Mouse (Mus musculus) heart, postnatal 4 days (tissue): ENCODE measurements around the gene Slc26a8. TPM values are rescaled to one million over a fixed set of nuclear protein-coding genes. Genes with fewer than 3 reads are reported as not detected.
"Not testable (repeated sequence)": the region's sequence is repeated elsewhere in the genome, so short reads cannot be mapped to it uniquely, and the experiment has no call there.

Experiments used
- DNase-seq: peaks from one replicate; pipeline ENCODE4 v3.0.0; 2021
- total RNA-seq, 2 experiments: library from RNA; stranded (reverse); gene quantifications; 2 replicates each; pipeline ENCODE4 v1.2.3; 2021

The Slc26a8 gene
- 1 to 10 TPM in 1 of 2 experiments, under 1 TPM in 1; 0.68 to 1.5 TPM for total RNA-seq

DNA sequence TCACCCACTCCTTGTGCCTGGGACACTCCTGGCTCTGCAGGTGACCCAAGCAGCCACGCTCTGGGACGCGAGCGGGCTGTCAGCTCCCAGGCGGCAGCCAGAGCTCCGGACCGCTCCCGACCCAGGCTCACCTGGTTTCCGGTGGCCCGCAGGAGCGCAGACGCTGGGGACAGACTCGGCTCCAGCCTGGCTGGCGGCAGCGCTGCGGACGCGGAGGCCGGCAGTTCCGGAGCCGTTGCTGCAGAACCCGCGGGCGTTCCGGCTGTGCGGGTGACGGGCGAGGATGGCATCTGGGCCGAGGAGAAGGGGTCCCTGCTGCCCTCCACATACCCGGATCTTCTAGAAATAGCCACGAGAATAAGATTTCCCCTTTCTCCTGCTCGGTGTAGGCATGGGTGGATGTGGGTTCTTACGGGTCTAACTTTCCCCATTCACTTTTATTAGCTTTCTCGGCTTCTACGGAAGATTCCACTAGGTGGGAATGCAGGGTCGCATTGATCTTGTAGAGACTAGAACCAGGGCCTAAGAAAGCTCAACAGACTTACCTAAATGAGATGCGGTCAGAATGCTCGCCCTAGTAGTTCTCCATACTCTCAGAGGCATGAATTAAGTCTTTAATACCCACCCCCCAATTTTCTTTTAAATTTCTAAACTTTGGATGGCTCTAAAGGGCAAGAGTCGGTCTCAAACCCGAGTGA, at the start of gene Slc26a8:
TSS of gene Slc26a8 (minus strand) at position 648 of the 698 bp plus-strand sequence.
- peak; percentile 36 for DNase-seq

DNA sequence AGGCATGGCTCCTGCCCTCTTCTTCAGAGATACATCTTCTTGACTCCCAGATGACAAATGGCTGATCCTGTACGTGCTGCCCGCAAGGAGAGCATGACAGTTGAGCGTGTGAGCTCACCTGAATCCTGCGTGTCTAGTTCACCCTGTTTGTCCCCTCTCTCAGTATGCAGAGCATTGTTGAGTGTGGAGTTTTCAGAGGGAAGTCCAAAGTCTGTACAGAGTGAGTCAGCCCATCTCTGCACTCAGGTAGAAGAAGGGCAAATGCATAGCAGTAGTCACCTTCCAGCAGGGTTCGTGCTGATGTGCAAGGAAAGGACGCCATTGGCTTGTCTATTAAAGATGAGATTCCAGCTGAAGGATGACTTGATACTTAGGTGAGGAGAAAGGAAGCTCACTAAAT, 49.2 kb upstream of the Slc26a8 start:
- DNase-seq: no peak

DNA sequence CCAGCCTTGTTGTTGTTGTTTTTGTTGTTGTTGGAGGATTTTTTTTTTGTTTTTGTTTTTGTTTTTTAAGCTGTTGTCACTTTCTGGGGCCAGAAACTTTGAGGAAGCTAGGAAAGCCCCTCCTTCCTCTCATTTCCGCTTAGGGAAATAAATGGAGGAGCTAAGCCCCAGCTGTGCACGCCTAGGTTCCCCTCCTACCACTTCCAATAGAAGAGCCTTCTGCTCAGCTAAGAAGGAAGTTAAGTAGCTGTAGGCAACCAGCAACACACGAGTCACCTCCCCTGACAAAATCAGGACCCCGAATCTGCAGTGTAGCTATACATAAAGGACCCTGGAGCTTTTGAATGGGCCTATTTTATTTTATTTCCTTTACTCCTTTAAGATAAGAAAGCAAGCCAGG, 47.9 kb upstream of the Slc26a8 start:
- DNase-seq: no peak

DNA sequence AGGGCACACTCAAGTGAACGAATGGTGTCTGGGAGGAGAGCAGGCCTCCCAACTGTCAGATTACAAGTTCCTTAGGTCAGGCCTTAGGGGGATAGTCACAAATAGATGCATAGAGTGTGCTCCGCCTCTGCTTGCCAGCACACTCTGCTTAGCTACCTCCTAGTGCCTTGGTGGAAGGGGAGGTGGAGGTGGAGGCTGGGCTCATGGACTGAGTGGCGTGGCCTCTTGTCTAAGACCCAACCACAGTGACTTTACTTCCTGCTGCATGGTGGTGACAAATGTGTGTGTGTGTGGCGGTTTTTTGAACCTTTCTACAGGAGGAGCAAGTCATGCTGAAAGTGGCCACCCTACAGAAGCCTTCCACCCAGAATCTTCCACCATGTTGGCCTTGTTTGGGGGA, 46.5 kb upstream of the Slc26a8 start:
- DNase-seq: no peak

DNA sequence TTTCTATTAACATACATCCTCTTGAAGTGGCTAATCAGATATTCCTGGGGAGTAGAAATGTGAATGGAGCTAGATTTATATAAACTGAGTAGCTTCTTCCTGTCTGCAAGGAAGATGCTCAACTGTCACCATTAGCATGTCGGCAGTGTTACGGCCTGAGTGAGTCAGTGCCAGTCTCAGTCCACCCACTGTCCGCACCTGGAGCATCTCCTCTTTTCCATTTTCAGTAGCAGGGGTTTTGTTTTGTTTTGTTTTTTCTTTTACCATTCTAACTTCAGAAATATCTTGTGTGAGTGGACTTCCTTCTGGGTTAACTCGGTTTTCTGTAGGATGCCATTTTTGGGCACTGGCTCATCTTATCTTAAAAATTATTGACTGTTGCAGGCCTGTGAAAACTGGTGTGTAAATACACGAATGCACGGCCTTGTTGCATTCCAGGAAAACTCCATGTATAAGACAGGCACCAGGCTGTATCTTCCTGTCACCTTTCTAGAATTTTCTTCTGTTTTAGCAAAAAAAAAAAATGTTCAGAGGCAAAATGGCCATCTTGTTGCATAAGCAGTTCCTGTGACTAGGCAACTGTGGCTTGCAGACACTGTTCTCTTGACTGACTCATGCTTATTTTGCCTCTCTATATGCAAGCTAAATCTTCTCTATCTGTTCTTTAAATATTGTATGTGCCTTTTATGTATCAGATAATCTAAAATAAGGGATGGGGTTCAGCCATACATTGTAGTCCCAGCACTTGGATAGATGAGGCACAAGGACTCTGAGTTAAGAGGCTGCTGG, 45.5 kb upstream of the Slc26a8 start:
- DNase-seq: no peak

DNA sequence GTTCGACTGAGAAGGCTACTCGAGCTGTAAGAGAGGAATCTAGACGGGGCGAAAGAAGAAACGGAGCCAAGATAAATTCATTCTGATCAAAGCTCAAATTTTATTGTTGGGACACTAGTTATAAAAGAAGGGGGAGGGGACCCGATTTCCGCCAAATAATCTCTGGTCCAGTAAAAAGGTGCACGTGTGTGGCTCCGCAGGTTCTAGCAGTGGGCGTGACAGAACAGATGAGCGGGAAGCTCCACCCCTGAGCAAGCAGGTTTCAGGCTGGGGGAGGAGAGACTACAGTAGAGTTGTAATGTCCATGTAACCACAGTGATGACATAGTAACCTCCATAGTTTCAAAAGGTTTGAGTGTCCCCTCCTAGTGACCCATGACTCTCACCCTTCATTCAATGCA, 37.5 kb upstream of the Slc26a8 start:
- not testable (repeated sequence) for DNase-seq

DNA sequence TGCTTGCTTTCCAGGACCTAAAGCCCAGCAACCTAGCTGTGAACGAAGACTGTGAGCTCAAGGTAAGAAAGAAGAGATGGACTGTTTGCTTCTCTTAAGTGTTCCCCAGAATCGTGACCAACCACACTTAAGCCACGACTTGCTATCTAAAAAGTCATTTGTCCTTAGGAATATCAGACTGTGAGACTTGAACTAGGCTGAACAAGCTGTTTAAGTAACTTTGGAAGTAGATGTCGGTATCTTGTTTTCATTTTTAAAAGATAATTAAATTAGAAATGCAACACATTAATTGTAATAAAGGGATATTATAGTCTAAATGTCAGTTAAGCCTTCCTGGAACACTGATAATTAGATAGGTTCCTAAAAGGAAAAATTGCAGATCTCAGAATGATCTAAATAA, 35.8 kb upstream of the Slc26a8 start, which contains the start of gene AC170998.1:
TSS of gene AC170998.1 (plus strand) at position 301 of the 400 bp plus-strand sequence.
- DNase-seq: no peak

DNA sequence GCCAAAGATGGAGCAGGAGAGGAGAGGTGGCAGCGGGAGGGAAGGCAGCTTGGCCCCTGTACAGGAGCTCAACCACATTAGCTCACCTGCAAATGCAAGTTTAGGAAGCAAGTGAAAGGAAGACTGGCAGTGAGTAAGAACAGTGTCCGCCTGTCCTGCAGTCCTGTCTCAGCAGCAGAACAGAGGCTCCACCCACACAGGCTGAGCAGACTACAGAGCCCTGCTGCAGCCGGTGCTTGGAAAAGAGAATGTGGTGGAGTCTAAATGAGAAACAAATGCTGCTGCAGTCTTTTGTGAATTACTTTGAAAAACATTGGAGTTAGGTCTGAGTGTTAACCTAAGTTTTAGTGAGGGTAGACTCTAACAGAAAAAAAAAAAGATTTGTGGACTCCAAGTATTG, 27.5 kb upstream of the Slc26a8 start:
- no peak for DNase-seq

DNA sequence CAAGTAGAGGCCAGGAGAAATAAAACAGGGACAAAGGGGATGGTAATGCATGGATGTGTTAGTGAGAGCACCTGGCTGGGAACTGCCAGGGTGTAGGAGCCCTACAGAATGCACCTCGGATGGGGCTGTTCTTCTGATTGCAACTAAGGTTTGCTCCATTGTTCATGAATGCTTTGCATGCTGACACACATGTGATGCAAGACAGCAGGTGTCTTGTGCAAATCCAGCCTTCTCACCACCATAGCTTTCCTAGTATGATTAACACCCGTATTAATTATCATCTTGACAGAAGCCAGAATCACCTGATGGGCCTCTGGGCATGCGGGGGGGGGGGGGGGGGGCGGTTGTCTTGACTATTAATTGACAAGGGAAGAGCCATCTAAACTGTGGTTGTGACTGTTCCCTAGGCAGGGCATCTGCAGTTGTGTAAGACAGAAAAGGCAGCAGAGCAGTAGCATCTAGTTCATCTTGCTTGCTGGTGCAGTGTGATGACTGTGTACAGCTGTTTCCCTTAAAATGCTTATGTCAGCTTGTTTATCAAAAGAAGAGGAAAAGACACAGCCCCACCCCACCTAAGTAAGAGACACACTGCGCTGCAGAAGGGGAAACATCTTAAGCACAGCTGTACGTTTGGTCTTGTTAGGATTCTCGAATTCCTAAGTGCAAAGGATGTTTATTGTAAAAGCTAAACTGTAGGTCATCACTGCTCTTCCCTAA, 26.0 kb upstream of the Slc26a8 start:
- DNase-seq: no peak

DNA sequence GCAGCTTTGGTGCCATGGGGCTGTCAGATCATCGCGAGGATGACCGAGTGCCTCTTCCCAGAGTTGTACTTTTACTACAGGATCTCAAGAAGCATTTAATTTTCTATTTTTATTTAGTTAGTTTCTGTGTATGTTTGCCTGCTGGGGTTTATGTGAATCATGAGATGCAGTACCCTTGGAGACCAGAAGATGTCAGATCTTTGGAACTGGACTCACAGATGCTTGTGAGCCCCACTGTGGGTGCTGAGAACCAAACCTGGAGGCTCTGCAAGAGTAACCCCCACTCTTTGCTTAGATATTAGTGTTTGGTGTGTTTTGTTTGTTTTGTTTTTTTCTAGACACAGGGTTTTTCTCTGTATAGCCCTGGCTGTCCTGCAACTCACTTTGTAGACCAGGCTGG, 24.0 kb upstream of the Slc26a8 start:
- DNase-seq: no peak

DNA sequence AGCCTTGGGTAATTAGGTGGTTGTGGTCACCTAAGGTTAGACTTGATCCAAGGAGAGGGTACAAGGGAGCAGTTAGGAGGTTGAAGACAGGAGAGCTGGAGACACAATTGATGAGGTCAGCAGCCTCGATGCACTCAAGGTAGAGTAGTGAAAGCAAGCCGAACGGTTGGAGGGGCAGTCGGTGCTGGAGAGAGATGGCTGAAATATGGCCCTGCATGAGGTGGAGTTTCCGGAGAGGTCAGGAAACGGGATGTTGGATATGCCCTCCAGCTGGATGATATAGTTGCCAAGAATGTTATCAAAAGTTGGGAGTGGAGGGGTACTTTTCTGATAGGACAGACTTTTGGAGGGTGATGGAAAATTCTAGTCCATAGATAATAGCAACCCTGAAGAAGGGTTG, 22.3 kb upstream of the Slc26a8 start:
- peak; percentile 21 for DNase-seq

DNA sequence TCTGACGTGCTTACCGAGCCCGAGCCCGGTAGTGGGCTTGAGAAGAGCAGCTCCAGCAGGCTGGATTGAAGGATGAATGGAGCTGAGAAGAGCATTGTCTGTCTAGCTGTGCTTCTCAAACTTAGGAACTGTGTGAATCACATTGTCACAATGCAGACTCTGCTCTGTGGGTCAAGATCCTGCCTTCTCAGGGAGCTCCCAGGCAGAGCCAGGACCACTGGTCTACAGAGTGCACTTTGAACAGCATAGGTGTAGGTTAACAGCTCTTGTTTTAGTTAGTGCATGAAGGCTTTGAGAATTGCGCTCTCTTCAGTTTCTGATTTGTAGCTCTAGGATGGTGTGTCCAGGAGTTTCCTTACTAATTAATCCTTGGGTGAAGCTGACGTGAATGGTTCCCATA, 21.2 kb upstream of the Slc26a8 start:
- DNase-seq: no peak

DNA sequence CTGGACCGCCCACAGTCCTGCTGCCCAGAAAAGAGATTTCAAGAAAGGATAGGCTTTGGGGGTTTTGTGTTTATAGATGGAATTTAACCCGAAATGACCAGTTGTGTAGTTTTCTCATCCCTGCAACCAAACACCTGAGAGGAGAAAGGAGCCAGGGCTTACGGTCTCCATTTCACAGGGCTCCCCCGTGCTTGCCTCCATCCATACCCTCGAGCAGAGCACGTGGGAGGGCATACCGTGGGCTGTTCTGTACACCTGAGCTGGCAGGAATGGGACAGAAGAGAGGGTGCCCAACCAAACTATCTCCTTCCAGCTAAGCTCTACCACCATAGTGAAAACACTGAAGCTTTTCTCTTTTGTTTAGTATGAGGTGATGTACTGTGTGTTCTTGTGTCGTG, 20.3 kb upstream of the Slc26a8 start:
- no peak for DNase-seq

DNA sequence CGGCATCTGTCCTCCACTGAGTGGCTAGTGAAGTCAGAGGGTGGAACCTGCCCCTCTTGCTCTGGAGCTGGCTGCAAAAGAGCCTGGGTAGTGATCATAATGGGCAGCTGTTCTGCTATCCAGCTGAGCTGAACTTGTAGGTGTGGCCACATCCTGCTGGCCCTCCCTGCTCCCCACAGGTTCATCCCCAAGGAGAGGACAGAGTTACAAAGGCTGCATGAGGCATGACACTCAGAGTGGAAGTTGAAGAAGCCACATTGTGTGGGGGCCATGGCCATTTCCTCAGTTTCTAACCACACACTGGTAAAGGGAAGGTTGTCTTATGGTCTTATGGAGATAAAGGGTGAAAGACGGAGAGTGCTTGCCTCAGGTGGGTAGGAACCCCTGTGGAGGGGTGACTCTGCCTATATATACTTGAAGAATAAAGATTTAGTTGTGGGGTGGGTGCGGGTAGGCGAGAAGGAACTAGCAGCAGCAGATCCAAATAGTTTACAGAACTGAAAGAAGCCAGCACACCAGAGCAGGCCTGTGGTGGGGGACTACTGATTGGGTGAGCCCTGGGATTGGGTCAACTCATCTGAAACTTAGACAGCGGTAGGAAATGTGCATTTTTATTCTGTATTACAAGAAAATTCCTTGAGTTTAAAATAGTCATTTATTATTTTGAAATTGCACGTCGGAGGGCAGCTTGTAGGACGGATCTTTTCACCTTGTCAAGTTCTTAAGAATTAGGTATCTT, 19.7 kb upstream of the Slc26a8 start:
- no peak for DNase-seq

DNA sequence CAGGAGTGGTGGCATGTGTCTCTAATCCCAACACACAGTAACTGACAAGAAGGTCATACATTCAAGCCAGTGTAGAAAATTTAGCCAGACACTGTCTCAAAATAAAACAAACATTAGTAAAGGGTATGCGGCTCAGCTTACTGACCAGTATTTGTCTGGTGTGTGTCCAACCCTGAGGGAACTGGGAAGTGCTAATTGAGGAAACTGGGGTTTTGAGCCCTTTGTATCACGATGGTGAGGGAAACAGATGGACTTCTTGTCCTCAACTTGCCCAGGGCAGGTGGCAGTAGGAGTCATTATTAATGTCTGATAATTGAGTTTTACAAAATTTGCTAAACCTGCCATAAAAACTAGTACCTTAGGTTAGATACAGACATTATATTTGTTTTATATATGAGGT, 19.0 kb upstream of the Slc26a8 start:
- no peak for DNase-seq

DNA sequence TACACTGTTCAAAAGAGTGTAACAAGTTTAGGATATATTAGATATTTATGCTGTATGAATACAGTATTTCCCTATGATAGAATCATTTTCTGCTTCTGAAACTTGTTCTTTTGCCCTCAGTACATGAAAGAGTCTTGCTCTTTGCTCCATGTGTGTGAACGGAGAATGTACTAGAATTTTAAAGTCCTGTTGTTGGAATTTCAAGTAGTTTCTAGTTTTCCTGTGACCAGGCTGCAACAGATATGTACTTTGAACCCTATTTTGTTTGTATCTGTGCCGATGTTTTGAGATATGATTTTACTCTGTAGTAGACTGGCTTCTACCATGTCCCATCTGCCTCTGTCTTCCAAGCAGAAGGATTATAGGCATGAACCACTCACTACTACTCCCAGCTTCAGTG, 17.8 kb upstream of the Slc26a8 start:
- no peak for DNase-seq

DNA sequence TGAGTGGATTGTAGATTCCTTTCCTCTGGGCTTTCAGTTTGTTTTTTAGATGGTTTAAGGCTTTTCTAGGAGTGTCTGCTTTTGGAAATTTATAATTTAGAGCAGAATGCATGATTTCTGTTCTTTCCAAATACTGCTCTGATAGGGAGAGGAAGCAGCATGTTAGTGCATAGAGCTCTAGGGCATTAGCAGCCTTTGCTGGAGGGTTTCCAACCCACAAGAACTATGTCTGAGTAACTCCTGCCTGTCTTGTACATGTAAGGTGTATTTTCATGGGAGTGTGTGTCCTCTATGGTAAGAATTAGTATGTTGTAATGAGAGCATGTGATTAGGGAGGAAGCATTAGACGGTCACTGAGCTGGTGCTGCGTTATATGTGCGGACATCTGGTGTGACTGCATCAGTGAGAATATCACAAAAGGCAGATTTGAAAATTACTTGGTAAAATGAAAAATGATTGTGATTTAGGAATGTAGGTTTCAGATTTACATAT, 17.1 kb upstream of the Slc26a8 start:
- DNase-seq: no peak

DNA sequence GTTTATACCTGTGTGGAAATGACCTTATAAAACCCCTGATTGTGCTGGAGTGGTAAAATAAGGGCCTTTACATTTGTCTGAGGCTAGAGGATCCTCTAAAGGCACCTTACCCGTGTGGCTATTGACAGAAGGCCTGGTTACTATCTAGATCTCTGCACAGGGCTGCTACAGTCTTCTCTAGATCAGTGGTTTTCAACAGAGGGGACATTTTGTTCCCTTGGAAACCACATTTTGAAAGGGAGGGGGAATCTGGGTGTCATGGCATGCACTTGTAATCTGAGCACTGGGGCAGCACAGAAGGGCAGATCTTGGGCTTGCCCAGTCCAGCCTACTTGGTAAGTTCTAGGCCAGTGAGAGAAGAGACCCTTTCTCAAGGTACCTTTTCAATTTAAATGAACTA, 16.7 kb upstream of the Slc26a8 start:
- DNase-seq: no peak

DNA sequence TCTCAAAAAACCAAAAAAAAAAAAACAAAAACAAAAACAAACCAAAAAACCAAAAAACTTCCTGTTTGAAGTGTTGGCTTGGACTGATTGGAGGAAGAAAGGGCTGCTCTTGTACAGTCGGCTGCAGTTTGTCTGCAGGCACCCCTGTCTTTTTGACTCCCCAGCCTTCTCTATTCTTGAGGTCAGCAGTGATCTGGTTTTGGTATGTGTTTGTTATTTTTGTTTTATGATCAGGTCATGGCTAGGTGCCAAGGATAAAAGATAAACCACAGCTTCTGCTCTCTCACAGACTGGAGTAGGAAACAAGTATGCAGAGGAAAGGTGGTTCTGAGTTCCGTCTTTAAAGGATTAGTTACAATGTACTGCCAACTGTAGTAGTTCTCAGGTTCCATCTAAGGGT, 12.6 kb upstream of the Slc26a8 start:
- no peak for DNase-seq

DNA sequence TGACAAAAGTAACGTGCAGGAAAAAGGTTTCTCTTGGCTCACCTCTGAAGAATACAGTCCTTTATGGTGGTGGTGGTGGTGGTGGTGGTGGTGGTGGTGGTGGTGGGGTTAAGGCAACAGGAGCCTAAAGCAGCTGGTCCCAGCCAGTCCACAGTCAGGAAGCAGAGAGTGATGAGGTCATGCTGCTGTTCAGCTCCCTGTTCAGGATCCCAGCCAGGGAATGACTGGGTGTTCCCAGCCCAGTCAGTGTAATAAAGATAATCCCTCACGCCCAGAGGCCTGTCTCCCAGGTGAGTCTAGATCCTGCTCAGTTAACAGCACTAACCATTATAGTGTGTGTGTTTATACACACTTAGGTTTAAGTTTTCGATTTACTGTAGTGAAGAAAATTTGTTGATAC, 11.7 kb upstream of the Slc26a8 start:
- peak; percentile 20 for DNase-seq

DNA sequence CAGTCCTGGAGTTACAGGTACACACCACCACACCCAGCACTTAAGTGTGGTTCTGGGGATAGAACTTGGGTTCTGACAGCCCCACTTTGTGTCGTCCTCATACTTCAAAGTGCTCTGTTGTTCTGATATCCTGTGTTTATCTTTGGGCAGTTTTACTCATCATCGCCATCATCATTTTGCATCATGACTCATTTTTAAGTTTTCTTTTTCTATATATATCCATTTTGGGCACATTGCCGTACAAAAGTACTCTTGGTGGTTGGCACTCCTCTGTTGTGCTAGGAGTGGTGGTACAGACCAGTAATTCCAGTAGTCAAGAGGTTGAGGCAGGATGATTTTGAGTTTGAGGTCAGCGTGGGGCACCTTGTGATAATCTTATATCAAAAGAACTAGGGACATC, 11.1 kb upstream of the Slc26a8 start:
- DNase-seq: no peak

DNA sequence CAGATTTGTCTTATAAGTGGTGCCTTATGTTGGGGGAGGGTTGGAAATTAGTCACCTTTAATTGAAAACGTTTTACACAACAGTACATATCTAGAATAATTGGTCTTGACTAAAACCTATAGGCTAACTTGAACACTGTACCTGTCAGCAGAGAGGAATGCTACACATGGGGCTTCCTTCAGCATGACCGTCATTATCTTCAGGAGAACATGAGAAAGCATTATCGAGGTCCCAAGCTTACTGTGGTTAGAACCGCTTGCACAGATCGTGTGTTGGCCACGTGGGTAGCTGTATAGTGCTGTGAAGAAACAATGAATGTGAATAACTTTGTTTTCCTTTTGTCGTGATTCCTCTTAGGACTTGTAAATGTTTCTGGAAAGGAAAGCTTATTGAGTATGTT, 9.8 kb upstream of the Slc26a8 start:
- no peak for DNase-seq

DNA sequence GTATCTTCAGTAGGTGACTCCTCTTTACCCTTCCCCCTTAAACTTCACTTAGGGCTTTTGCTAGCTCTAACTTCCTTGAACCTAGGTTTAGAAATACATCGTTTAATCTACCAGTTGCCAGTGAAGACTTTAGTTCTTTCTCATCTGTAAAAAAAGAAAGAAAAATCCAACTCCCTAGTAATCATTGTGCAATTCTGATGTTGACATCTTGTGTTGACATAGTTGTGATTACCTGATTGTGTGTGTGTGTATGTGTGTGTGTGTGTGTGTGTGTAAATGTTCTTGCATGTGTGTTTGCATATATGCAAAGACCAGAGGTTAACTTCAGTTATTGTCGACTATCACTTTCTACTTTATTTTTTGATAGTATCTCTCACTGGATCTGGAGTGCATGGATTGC, 8.6 kb upstream of the Slc26a8 start:
- no peak for DNase-seq
